Mouse (Mus musculus): Measurements from ENCODE around the gene Dock11. TPM values are rescaled to one million over a fixed set of nuclear protein-coding genes. Genes with fewer than 3 reads are reported as not detected.

Gene Dock11
- polyA plus RNA-seq (2014; fragmentation: Nextera tagmentation; extraction: Ambion mirVana), result 9.7 and 12.9 TPM in 2 replicates

DNA sequence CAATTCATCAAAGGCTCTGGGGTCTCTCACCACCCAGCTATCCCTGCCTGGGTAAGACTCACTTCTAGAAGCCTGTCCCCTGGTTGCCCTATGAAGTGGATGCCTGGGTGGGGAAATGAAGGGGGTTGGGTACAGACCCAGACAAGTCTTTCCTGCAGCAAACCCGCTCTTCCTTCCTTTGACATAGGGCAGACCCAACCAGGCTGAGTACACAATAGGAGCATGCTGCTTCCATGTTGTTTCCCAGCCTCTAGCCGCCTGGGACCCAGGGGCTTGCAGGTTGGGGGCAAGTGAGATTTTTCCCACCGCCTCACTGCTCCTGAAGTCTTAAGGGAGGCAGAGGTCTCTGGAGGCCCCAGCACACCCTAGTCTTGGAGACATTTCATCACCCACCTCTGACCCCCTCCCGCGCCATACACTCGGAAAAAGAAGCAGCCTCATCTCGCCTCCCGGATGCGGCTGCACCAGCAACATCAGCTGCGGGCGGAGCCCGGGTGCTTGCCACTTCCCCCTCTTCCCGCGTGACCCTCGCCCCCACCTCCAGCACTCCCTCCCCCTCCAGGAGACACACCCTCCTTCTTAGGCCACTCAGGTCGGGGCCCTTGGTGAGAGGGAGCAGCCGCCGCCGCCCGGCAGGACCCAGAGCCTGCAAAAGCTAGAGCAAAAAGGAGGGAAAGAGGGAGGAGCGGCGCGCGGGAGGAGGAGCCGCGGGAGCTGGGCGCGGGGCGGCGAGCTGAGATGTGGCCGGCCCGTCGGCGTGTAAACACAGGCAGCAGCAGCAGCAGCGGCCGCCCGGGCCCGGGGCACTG, at the start of gene Dock11:
Dock11 (plus strand) TSS at position 746 of the 809 bp plus-strand sequence.
- H3K4me3 ChIP-seq (ENCODE audit: low read depth, low read length), result peak within 1 kb of the TSS; percentile 57
- DNase-seq (ENCODE audit: low spot score), result peak; percentile 31
- 15% methylated on average over 24 of the region's 38 CpGs for WGBS
- H3K4me2 ChIP-seq, result peak within 1 kb of the TSS; percentile 65
- H3K9me3 ChIP-seq (ENCODE audit: control insufficient read depth, low read length), result no peaks in the 10 kb centered on the region
- no peaks in the 10 kb centered on the region for H3K4me1 ChIP-seq (replicated peaks; ENCODE audit: control insufficient read depth, insufficient read depth, low read length)
- no peaks in the 10 kb centered on the region for H3K36me3 ChIP-seq (ENCODE audit: control insufficient read depth, insufficient read depth, low read length)
- peak; percentile 74 for ATAC-seq (replicated peaks; ENCODE audit: low FRiP score)
- H3K9ac ChIP-seq (ENCODE audit: low read depth, low read length), result peak within 1 kb of the TSS; percentile 37; the same call in 1 of the 2 replicates
- H3K27me3 ChIP-seq (replicated peaks; ENCODE audit: control insufficient read depth, insufficient read depth, low read length), result peaks cover 9% of the 10 kb centered on the region; the same call in 1 of the 2 replicates
- no peak within 1 kb of the TSS for H3K27ac ChIP-seq (ENCODE audit: low read depth, low read length)

DNA sequence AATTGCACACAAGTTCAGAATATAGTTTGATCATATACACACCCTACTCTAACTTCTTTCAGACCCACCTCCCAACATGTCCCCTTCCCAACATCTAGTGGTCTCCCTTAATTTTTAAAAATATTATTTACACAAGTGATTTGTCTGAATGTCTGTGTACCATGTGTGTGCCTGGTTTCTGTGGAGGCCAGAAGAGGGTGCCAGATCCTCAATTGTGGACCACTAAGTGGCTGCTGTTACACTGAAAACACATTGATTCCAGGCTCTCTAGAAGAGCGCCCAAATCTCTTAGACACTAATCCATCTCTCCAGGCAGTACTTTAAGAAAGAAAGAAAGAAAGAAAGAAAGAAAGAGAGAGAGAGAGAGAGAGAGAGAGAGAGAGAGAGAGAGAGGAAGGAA, 8.9 kb upstream of the Dock11 start:
- WGBS, result 58% methylated on average over 1 of the region's 1 CpGs
- DNase-seq (ENCODE audit: low spot score) (no peak), ATAC-seq (replicated peaks; ENCODE audit: low FRiP score) (no peak)
- no peaks in the 10 kb centered on the region for H3K36me3 ChIP-seq (ENCODE audit: control insufficient read depth, insufficient read depth, low read length)
- H3K4me1 ChIP-seq (replicated peaks; ENCODE audit: control insufficient read depth, insufficient read depth, low read length), result no peaks in the 10 kb centered on the region
- H3K27ac ChIP-seq (ENCODE audit: low read depth, low read length), result no peak overlapping the region
- H3K27me3 ChIP-seq (replicated peaks; ENCODE audit: control insufficient read depth, insufficient read depth, low read length), result no peaks in the 10 kb centered on the region
- no peak overlapping the region for H3K4me3 ChIP-seq (ENCODE audit: low read depth, low read length)
- no peaks in the 10 kb centered on the region for H3K9me3 ChIP-seq (ENCODE audit: control insufficient read depth, low read length)
- H3K9ac ChIP-seq (ENCODE audit: low read depth, low read length), result no peak overlapping the region
- no peak overlapping the region for H3K4me2 ChIP-seq

GRCm38 (mm10) chrX:35888945-35889799, 540 bp downstream of the Dock11 start:
- H3K9me3 ChIP-seq (ENCODE audit: control insufficient read depth, low read length), result no peaks in the 10 kb centered on the region
- peak overlapping the region; percentile 37; the same call in 1 of the 2 replicates for H3K9ac ChIP-seq (ENCODE audit: low read depth, low read length)
- peaks cover 9% of the 10 kb centered on the region; the same call in 1 of the 2 replicates for H3K27me3 ChIP-seq (replicated peaks; ENCODE audit: control insufficient read depth, insufficient read depth, low read length)
- DNase-seq (ENCODE audit: low spot score), result peak; percentile 34
- H3K36me3 ChIP-seq (ENCODE audit: control insufficient read depth, insufficient read depth, low read length), result no peaks in the 10 kb centered on the region
- no peak overlapping the region for H3K27ac ChIP-seq (ENCODE audit: low read depth, low read length)
- H3K4me1 ChIP-seq (replicated peaks; ENCODE audit: control insufficient read depth, insufficient read depth, low read length), result no peaks in the 10 kb centered on the region
- WGBS, result 6% methylated on average over 53 of the region's 58 CpGs
- H3K4me3 ChIP-seq (ENCODE audit: low read depth, low read length), result peak overlapping the region; percentile 57
- ATAC-seq (replicated peaks; ENCODE audit: low FRiP score), result peak; percentile 26; the same call in 1 of the 2 replicates
- peak overlapping the region; percentile 65 for H3K4me2 ChIP-seq

DNA sequence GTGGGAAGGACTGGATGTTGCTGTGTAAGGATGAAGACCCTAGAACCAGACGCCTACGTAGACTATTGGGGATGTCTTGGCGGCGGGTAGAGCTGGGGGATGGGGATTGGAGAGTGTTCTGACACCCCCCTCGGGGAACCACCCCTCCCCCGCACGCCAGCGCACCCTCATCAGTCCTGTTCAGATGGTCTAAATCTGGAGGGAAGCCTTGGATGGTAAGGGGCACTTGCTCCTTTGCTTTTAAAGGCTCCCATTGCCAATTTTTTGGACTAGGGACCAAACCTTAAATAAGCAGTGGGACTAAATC, 1.1 kb downstream of the Dock11 start:
- H3K4me1 ChIP-seq (replicated peaks; ENCODE audit: control insufficient read depth, insufficient read depth, low read length), result no peaks in the 10 kb centered on the region
- no peak for ATAC-seq (replicated peaks; ENCODE audit: low FRiP score)
- peak overlapping the region; percentile 57 for H3K4me3 ChIP-seq (ENCODE audit: low read depth, low read length)
- H3K27ac ChIP-seq (ENCODE audit: low read depth, low read length), result no peak overlapping the region
- no peaks in the 10 kb centered on the region for H3K9me3 ChIP-seq (ENCODE audit: control insufficient read depth, low read length)
- H3K4me2 ChIP-seq, result peak overlapping the region; percentile 65
- DNase-seq (ENCODE audit: low spot score), result no peak
- peaks cover 9% of the 10 kb centered on the region; the same call in 1 of the 2 replicates for H3K27me3 ChIP-seq (replicated peaks; ENCODE audit: control insufficient read depth, insufficient read depth, low read length)
- no peak overlapping the region for H3K9ac ChIP-seq (ENCODE audit: low read depth, low read length)
- 11% methylated on average over 8 of the region's 8 CpGs for WGBS
- no peaks in the 10 kb centered on the region for H3K36me3 ChIP-seq (ENCODE audit: control insufficient read depth, insufficient read depth, low read length)

DNA sequence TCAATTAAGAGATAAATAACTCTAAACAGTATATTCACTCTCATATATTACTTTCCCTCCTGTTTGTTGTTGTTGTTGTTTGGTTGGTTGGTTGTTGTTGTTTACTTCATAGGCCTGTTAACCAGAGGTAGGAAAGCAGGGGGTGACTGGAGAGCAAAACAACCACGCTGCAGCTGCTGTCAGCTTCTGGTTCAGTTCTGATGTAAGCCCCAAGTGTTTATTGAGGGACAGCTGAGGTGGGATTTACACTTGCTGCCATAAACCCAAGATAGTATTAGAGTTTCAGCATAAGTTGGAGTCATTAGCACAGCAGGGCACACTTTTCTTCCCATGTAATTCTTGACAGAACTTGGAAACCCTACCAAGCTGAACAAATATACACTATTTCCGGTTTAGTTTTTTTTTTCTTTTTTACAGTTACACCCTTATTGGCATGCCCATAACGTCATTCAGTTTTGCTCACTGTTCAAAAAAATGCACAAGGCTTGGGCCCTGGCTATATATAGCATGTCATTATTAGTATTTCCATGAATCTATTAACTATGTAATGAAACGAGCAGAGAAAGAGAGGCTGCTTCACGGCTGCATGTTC, 3.0 kb downstream of the Dock11 start:
- ATAC-seq (replicated peaks; ENCODE audit: low FRiP score), result no peak
- Histone ChIP-seq H3K4me1 (replicated peaks; ENCODE audit: control insufficient read depth, insufficient read depth, low read length) (no peaks in the 10 kb centered on the region), H3K9me3 (ENCODE audit: control insufficient read depth, low read length) (no peaks in the 10 kb centered on the region), H3K27ac (ENCODE audit: low read depth, low read length) (no peak overlapping the region), H3K9ac (ENCODE audit: low read depth, low read length) (no peak overlapping the region), H3K4me3 (ENCODE audit: low read depth, low read length) (no peak overlapping the region), H3K36me3 (ENCODE audit: control insufficient read depth, insufficient read depth, low read length) (no peaks in the 10 kb centered on the region), H3K4me2 (no peak overlapping the region), H3K27me3 (replicated peaks; ENCODE audit: control insufficient read depth, insufficient read depth, low read length) (peaks cover 9% of the 10 kb centered on the region; the same call in 1 of the 2 replicates)
- 70% methylated on average over 5 of the region's 5 CpGs for WGBS
- no peak for DNase-seq (ENCODE audit: low spot score)

DNA sequence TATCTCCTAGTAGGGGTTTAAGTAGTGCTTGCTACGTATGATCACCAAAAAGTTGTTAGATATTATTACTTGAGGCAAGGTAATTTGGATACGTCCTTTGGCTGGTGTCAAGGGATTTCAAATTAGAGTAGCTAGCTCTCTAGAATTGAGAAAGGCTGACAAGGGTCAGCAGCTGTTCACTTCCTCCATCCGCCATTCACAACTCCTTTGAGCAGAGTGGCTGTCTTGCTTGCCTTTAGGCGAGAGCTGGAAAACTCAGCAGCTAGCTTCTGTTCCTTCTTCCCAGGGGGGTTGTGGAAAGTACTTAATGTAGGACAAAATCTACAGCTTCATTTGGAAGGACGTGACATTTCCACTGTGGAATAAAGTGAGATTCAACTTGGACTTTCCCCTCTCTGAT, 3.7 kb downstream of the Dock11 start:
- ATAC-seq (replicated peaks; ENCODE audit: low FRiP score) (no peak), DNase-seq (ENCODE audit: low spot score) (no peak)
- 68% methylated on average over 5 of the region's 5 CpGs for WGBS
- Histone ChIP-seq H3K27me3 (replicated peaks; ENCODE audit: control insufficient read depth, insufficient read depth, low read length) (peaks cover 9% of the 10 kb centered on the region; the same call in 1 of the 2 replicates), H3K9ac (ENCODE audit: low read depth, low read length) (no peak overlapping the region), H3K4me2 (no peak overlapping the region), H3K36me3 (ENCODE audit: control insufficient read depth, insufficient read depth, low read length) (no peaks in the 10 kb centered on the region), H3K9me3 (ENCODE audit: control insufficient read depth, low read length) (no peaks in the 10 kb centered on the region), H3K27ac (ENCODE audit: low read depth, low read length) (no peak overlapping the region), H3K4me3 (ENCODE audit: low read depth, low read length) (no peak overlapping the region), H3K4me1 (replicated peaks; ENCODE audit: control insufficient read depth, insufficient read depth, low read length) (no peaks in the 10 kb centered on the region)

- Histone ChIP-seq H3K9ac (ENCODE audit: low read depth, low read length) (no peak overlapping the region), H3K36me3 (ENCODE audit: control insufficient read depth, insufficient read depth, low read length) (no peaks in the 10 kb centered on the region), H3K4me2 (no peak overlapping the region), H3K9me3 (ENCODE audit: control insufficient read depth, low read length) (no peaks in the 10 kb centered on the region), H3K27ac (ENCODE audit: low read depth, low read length) (no peak overlapping the region), H3K4me3 (ENCODE audit: low read depth, low read length) (no peak overlapping the region), H3K4me1 (replicated peaks; ENCODE audit: control insufficient read depth, insufficient read depth, low read length) (no peaks in the 10 kb centered on the region), H3K27me3 (replicated peaks; ENCODE audit: control insufficient read depth, insufficient read depth, low read length) (no peaks in the 10 kb centered on the region)
- no peak for ATAC-seq (replicated peaks; ENCODE audit: low FRiP score)
- WGBS, result 56% methylated on average over 11 of the region's 11 CpGs
- no peak for DNase-seq (ENCODE audit: low spot score)
Measured at GRCm38 (mm10) chrX:35897648-35898500, 9.2 kb downstream of the Dock11 start.

- no peak for DNase-seq (ENCODE audit: low spot score)
- Histone ChIP-seq H3K27me3 (replicated peaks; ENCODE audit: control insufficient read depth, insufficient read depth, low read length) (no peaks in the 10 kb centered on the region), H3K9ac (ENCODE audit: low read depth, low read length) (no peak overlapping the region), H3K4me1 (replicated peaks; ENCODE audit: control insufficient read depth, insufficient read depth, low read length) (no peaks in the 10 kb centered on the region), H3K4me2 (no peak overlapping the region), H3K9me3 (ENCODE audit: control insufficient read depth, low read length) (no peaks in the 10 kb centered on the region), H3K27ac (ENCODE audit: low read depth, low read length) (no peak overlapping the region), H3K4me3 (ENCODE audit: low read depth, low read length) (no peak overlapping the region), H3K36me3 (ENCODE audit: control insufficient read depth, insufficient read depth, low read length) (no peaks in the 10 kb centered on the region)
- WGBS, result 86% methylated on average over 2 of the region's 2 CpGs
- no peak for ATAC-seq (replicated peaks; ENCODE audit: low FRiP score)
Measured at GRCm38 (mm10) chrX:35898501-35898766, 9.8 kb downstream of the Dock11 start.

Data from liver, embryonic 11.5 days (tissue).